Mouse (Mus musculus) kidney, adult 11 months (tissue): ENCODE results near the gene Cylc1.

Source experiments
- DNase-seq: peaks from one replicate; pipeline ENCODE4 v3.0.0; 2022

Cylc1 gene

DNA sequence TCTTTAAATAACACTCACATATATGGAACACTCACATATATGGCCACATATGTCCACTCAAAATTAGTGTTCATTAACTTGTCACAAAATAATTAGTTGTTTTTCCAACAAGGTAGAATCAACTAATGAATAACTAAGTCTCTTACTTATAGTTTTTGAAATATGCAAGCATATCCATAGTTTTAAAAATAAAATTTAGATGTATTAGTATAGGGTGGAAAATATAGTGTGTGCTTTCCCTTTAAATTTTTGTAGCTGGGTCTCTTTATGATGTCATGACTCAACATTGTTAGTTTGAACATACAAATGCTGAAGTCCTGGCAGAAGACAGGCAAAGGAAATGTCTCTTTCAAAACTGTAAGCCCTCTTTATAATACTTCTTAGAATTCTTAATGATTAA lies at the start of gene Cylc1:
Cylc1 (plus strand) TSS at position 301 of the 400 bp plus-strand sequence.
- no peak for DNase-seq

DNA sequence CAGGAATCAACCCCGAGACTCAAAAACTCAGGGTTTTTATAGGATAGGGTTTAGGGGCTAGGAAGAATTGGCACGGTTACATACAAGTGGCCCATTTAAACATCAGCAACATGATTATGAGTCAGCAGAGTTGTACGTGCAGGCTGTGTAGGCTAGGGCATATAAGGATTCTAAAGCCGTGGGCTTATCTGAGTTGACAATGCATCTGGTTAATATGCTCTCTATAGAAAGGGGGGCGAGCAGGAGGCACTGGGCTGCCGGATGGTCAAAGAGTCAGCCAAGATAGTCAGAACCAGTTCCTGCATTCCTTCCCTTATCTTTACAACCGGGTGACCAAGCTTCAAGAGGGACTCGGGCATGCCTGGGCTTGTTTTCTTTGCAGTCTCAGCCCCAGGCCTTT lies 31.5 kb upstream of the Cylc1 start:
- no peak for DNase-seq

DNA sequence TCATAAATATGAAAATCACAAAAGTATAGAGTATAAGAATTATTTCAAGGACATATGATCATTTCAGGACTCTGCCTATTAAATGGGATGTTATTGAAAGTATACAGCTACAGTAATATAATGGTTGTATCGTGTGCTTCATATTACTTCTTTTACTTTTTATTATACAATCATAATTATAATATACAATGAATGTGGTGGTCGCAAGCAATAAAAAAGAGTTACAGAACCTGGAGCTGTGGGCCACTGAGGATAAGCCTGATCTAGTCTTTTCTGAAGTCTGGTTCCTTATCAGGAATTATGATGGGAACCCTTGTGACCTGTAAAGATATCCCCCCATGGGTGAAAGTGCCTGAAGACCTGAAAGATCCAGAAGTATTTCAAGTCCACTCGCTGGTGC lies 57.8 kb downstream of the Cylc1 start, which contains the start of gene Gm10112:
Gm10112 (plus strand) TSS at position 301 of the 400 bp plus-strand sequence.
- no peak for DNase-seq
